In the genomic region with DNA sequence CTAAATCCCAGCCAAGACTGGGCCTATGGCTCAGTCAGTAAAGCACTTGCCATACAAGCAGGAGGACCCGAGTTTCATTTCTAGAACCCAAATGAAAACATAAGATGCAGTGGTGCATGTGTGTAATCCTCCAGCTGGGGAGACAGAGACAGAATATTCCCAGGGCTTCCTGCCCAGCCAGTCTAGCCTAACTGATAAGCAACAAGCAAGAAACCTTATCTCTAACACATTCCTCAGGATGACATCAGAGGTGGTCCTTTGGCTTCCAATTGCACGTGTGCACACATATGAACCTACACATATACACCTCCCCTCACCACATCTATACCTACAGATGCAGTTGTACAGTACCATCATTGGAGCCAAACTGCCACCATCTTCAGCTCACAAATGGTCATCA, we compare ENCODE assay signal across 31 mouse cellular contexts. TPM values are rescaled to one million over a fixed set of nuclear protein-coding genes. Genes with fewer than 3 reads are reported as not detected.
DNase-seq lines count a peak whose midpoint lies in the region; ATAC-seq and TF ChIP-seq lines count a peak whose summit lies in the region.
"Had no signal": no experiment of that assay in that cellular context is flagged by ENCODE, and none has a peak within 500 bp of the region (broad histone marks: within the 10 kb centered on the region; RNA-seq: fewer than 3 reads in every experiment).

No protein-coding gene starts in this region.

- H3K36me3 ChIP-seq in heart, adult 2 months (ENCODE audit: control insufficient read depth, insufficient read depth, low read length), result no peaks in the 10 kb centered on the region
- peaks cover 19% of the 10 kb centered on the region for H3K36me3 ChIP-seq in liver, embryonic 12.5 days

- no peak overlapping the region for H3K9ac ChIP-seq in heart, adult 2 months (ENCODE audit: low read depth, low read length)
- no peak overlapping the region for H3K9ac ChIP-seq in liver, embryonic 12.5 days
- H3K9ac ChIP-seq: embryonic facial prominence, embryonic 13.5 days; forebrain, embryonic 12.5 days; forebrain, embryonic 15.5 days; heart, embryonic 13.5 days; hindbrain, embryonic 12.5 days had no signal

- 20% methylated on average over 2 of the region's 2 CpGs for WGBS in heart, adult 2 months
- 36% methylated on average over 2 of the region's 2 CpGs for WGBS in liver, embryonic 12.5 days (ENCODE audit: insufficient replicate concordance)

- ATAC-seq in liver, embryonic 12.5 days, result no peak
- ATAC-seq in monocyte, adult 5-6 weeks (replicated peaks; ENCODE audit: insufficient number of reproducible peaks, low FRiP score, low TSS enrichment, poor library complexity, severe bottlenecking), result no peak
- ATAC-seq: activated CD4-positive, CD25-positive, alpha-beta regulatory T cell, adult 4 months; forebrain, embryonic 15.5 days; hindbrain, postnatal 0 days; inflammation-experienced regulatory T-cells, adult 6 months had no signal

- peaks cover 3% of the 10 kb centered on the region for H3K4me1 ChIP-seq in heart, adult 2 months (ENCODE audit: control insufficient read depth, insufficient read depth, low read length)
- H3K4me1 ChIP-seq in liver, embryonic 12.5 days, result peaks cover 22% of the 10 kb centered on the region

- no peaks in the 10 kb centered on the region for H3K9me3 ChIP-seq in liver, embryonic 12.5 days (replicated peaks)
- H3K9me3 ChIP-seq: embryonic facial prominence, embryonic 10.5 days; embryonic facial prominence, embryonic 13.5 days; forebrain, embryonic 12.5 days; forebrain, embryonic 15.5 days; heart, embryonic 13.5 days; hindbrain, embryonic 12.5 days had no signal

- no peak overlapping the region for H3K4me3 ChIP-seq in heart, adult 2 months
- no peak overlapping the region for H3K4me3 ChIP-seq in liver, embryonic 12.5 days
- H3K4me3 ChIP-seq: embryonic facial prominence, embryonic 10.5 days; embryonic facial prominence, embryonic 13.5 days; erythroblast, embryonic 14.5 days; forebrain, embryonic 12.5 days; forebrain, embryonic 15.5 days; heart, embryonic 13.5 days; hindbrain, embryonic 12.5 days had no signal

- H3K27ac ChIP-seq in heart, adult 2 months, result no peak overlapping the region
- H3K27ac ChIP-seq in liver, embryonic 12.5 days, result no peak overlapping the region
- H3K27ac ChIP-seq: embryonic facial prominence, embryonic 10.5 days; embryonic facial prominence, embryonic 13.5 days; forebrain, embryonic 12.5 days; forebrain, embryonic 15.5 days; heart, embryonic 13.5 days; hindbrain, embryonic 12.5 days; hindbrain, postnatal 0 days had no signal

- no peaks in the 10 kb centered on the region for H3K27me3 ChIP-seq in heart, adult 2 months (ENCODE audit: control insufficient read depth, insufficient read depth, low read length)
- H3K27me3 ChIP-seq in liver, embryonic 12.5 days (replicated peaks), result no peaks in the 10 kb centered on the region
- H3K27me3 ChIP-seq: CH12.LX; forebrain, embryonic 15.5 days; heart, embryonic 13.5 days; hindbrain, embryonic 12.5 days had no signal

- TF ChIP-seq EP300 in heart, adult 2 months (IDR thresholded peaks at IDR 0.05; ENCODE audit: insufficient read depth, low read depth, low read length), result no peak

- no peak for TF ChIP-seq CTCF in heart, adult 2 months (IDR thresholded peaks at IDR 0.05)

- TF ChIP-seq POLR2A in heart, adult 2 months (IDR thresholded peaks at IDR 0.05; ENCODE audit: insufficient read depth, low read depth, low read length), result no peak

- H3K4me2 ChIP-seq in liver, embryonic 12.5 days, result peak overlapping the region; percentile 10; the same call in 1 of the 2 replicates
- H3K4me2 ChIP-seq: embryonic facial prominence, embryonic 13.5 days; forebrain, embryonic 12.5 days; forebrain, embryonic 15.5 days; heart, embryonic 13.5 days; hindbrain, embryonic 12.5 days had no signal

- peak; percentile 62 for DNase-seq in heart, adult 11 months
- no peak for DNase-seq in heart, adult 2 months
- DNase-seq in liver, result no peak
- peak; percentile 11 for DNase-seq in testis, postnatal 10 days (ENCODE audit: low spot score)
- no peak for DNase-seq in testis, postnatal 14 days (ENCODE audit: low spot score)
- DNase-seq in left cerebral cortex, postnatal 4 days, result no peak
- DNase-seq: adrenal gland, adult 8-10 months; adrenal gland, postnatal 25 days; B cell, adult 2 months; cerebellum, adult 11-12 months; cerebellum, adult 8-10 months; cerebellum, postnatal 10 days; cerebellum, postnatal 36 days; embryo, embryonic 11 days; gastrocnemius, postnatal 36 days; heart, postnatal 14 days had no signal

- intact Hi-C loops in heart, adult 2 months (cut with DNase I), result no loop called here
- intact Hi-C loops in left cerebral cortex, postnatal 4 days (cut with DNase I), result no loop called here

- no peaks in the 10 kb centered on the region for H3K79me2 ChIP-seq in heart, adult 2 months (replicated peaks; ENCODE audit: control insufficient read depth, insufficient read depth, low read length)

RNA-seq across cellular contexts. Expression of a gene that starts 2.1 kb away (rescaled TPM):
- 1 to 10 TPM; 3.3 to 3.6 TPM for total RNA-seq in heart, adult 2 months (2021)
- polyA plus RNA-seq in heart, adult 2 months (2012; rRNA removed), result 2.0 and 2.6 TPM in 2 replicates
- 18.5 and 18.9 TPM in 2 replicates for polyA plus RNA-seq in liver, embryonic 12.5 days (2016; fragmentation: Nextera tagmentation; extraction: Ambion mirVana)
- total RNA-seq in monocyte, adult 5-6 weeks (2017), result 6.1 to 8.9 TPM (median 7.0 TPM) in 3 replicates
- total RNA-seq in left cerebral cortex, postnatal 4 days (2021), result 1 to 10 TPM; 7.8 to 9.5 TPM

RNA-seq across cellular contexts. Expression of a gene that starts 35.7 kb away (rescaled TPM):
- 1 to 10 TPM; 2.2 to 3.1 TPM for total RNA-seq in heart, adult 2 months (2021)
- polyA plus RNA-seq in heart, adult 2 months (2012; rRNA removed), result 2.0 and 2.9 TPM in 2 replicates
- 0.37 and 0.39 TPM in 2 replicates for polyA plus RNA-seq in liver, embryonic 12.5 days (2016; fragmentation: Nextera tagmentation; extraction: Ambion mirVana)
- total RNA-seq in monocyte, adult 5-6 weeks (2017), result not detected in 3 replicates
- 1 to 10 TPM; 2.1 to 2.7 TPM for total RNA-seq in left cerebral cortex, postnatal 4 days (2021)
- total RNA-seq: granulocyte monocyte progenitor cell, adult 5-6 weeks; hematopoietic stem cell, adult 5-6 weeks had no signal
- polyA plus RNA-seq: erythroblast, embryonic 14.5 days had no signal

Comparison
In these comparisons a context has a peak if more than half of its experiments do, and no peak if none do; other contexts are left out.
1. DNase-seq: peak in heart, adult 11 months (single experiment) and testis, postnatal 10 days (single experiment); none in heart, adult 2 months (0 of 2), liver (single experiment), testis, postnatal 14 days (single experiment) and left cerebral cortex, postnatal 4 days (single experiment).